ENCODE assay signal across 9 mouse cellular contexts in genomic region chr2:26182646-26183045, GRCm38 (mm10). TPM values are rescaled to one million over a fixed set of nuclear protein-coding genes. Genes with fewer than 3 reads are reported as not detected.
DNase-seq lines count a peak whose midpoint lies in the region; ATAC-seq and TF ChIP-seq lines count a peak whose summit lies in the region.
"Had no signal": no experiment of that assay in that cellular context is flagged by ENCODE, and none has a peak within 500 bp of the region (broad histone marks: within the 10 kb centered on the region; RNA-seq: fewer than 3 reads in every experiment).

No protein-coding gene starts in this region.

- dilution Hi-C loops in CH12.LX (cut with MboI; ENCODE audit: extremely low pct_ligation_motif_present, extremely low pct_unique_long_range_greater_than_20kb, low sequenced_read_pairs): no loop called here

- no peak for TF ChIP-seq POLR2A in kidney, adult 2 months (IDR thresholded peaks at IDR 0.05; ENCODE audit: low read depth, low read length)
- TF ChIP-seq POLR2A in CH12.LX (IDR thresholded peaks at IDR 0.05; ENCODE audit: low read depth, low read length): no peak

- in situ Hi-C loops in CH12.LX (cut with MboI; ENCODE audit: low pct_ligation_motif_present, low pct_unique_long_range_greater_than_20kb, low sequenced_read_pairs): no loop called here

- TF ChIP-seq CTCF in kidney, adult 2 months (conservative IDR thresholded peaks at IDR 0.05; ENCODE audit: insufficient read depth, insufficient read length, low read depth, low read length): peak; percentile 71
- TF ChIP-seq CTCF in CH12.LX (conservative IDR thresholded peaks at IDR 0.05 in 1 of 2, IDR thresholded peaks at IDR 0.05 in 1 of 2; ENCODE audit: low read depth in 2 of 2, low read length in 2 of 2): peak; percentile 41 to 78; a peak in 3 of 4 replicates
- TF ChIP-seq CTCF in liver, postnatal 0 days (IDR thresholded peaks at IDR 0.05; ENCODE audit: low read depth): peak; percentile 75

- H3K27ac ChIP-seq in kidney, adult 2 months (ENCODE audit: insufficient read depth, low read depth, low read length): no peak overlapping the region
- H3K27ac ChIP-seq in kidney, embryonic 15.5 days: no peak overlapping the region
- H3K27ac ChIP-seq in CH12.LX (ENCODE audit: insufficient read depth, low read depth): no peak overlapping the region
- H3K27ac ChIP-seq in liver, postnatal 0 days (ENCODE audit: low read depth): no peak overlapping the region

- H3K27me3 ChIP-seq in kidney, adult 2 months (replicated peaks; ENCODE audit: control insufficient read depth, insufficient read depth, low read length): no peaks in the 10 kb centered on the region
- 0 out of 2 replicates have a peak, but pooled peaks cover 13% of the 10 kb centered on the region for H3K27me3 ChIP-seq in kidney, embryonic 15.5 days
- H3K27me3 ChIP-seq in CH12.LX (replicated peaks): peaks cover 39% of the 10 kb centered on the region
- no peaks in the 10 kb centered on the region for H3K27me3 ChIP-seq in liver, postnatal 0 days (ENCODE audit: insufficient read depth, low read length)

- peak; percentile 38 for DNase-seq in kidney, adult 2 months
- peak; percentile 17 for DNase-seq in CH12.LX (ENCODE audit: extremely low read depth)
- DNase-seq in adipocyte (ENCODE audit: low spot score): peak; percentile 47
- DNase-seq in embryo, embryonic 11.5 days (ENCODE audit: low read depth, low spot score): peak; percentile 27
- peak; percentile 68 for DNase-seq in liver, postnatal 0 days
- peak; percentile 28 to 67 for DNase-seq in spleen, postnatal 10 days (ENCODE audit: low spot score in 2 of 2)
- no peak for DNase-seq in ovary, adult 18-20 months (ENCODE audit: low spot score)

- no peaks in the 10 kb centered on the region for H3K36me3 ChIP-seq in kidney, adult 2 months (ENCODE audit: control insufficient read depth, insufficient read depth, low read length)
- no peaks in the 10 kb centered on the region for H3K36me3 ChIP-seq in kidney, embryonic 15.5 days
- no peaks in the 10 kb centered on the region for H3K36me3 ChIP-seq in CH12.LX (replicated peaks in 1 of 2; ENCODE audit: control insufficient read depth in 1 of 2, insufficient read depth in 1 of 2, low read length in 1 of 2)
- no peaks in the 10 kb centered on the region for H3K36me3 ChIP-seq in liver, postnatal 0 days (replicated peaks; ENCODE audit: insufficient read depth, low read length)

- H3K79me2 ChIP-seq in CH12.LX (replicated peaks; ENCODE audit: control insufficient read depth, extremely low read depth, insufficient read depth, poor library complexity, severe bottlenecking): no peaks in the 10 kb centered on the region

- peak; percentile 70 for TF ChIP-seq RAD21 in CH12.LX (IDR thresholded peaks at IDR 0.05; ENCODE audit: low read depth, low read length)

- no peak overlapping the region for H3K4me2 ChIP-seq in kidney, embryonic 15.5 days
- H3K4me2 ChIP-seq in CH12.LX (ENCODE audit: insufficient read depth, low read depth, poor library complexity, severe bottlenecking): no peak overlapping the region
- H3K4me2 ChIP-seq in liver, postnatal 0 days (ENCODE audit: low read depth, low read length): no peak overlapping the region

- no peak overlapping the region for H3K4me3 ChIP-seq in kidney, adult 2 months (ENCODE audit: insufficient read depth, low read depth, low read length)
- no peak overlapping the region for H3K4me3 ChIP-seq in kidney, embryonic 15.5 days (replicated peaks)
- H3K4me3 ChIP-seq in CH12.LX (replicated peaks in 1 of 3; ENCODE audit: low read depth in 2 of 3, low read length in 2 of 3, poor library complexity in 1 of 3): no peak overlapping the region
- no peak overlapping the region for H3K4me3 ChIP-seq in liver, postnatal 0 days (ENCODE audit: low read depth, low read length)

- H3K9ac ChIP-seq in kidney, embryonic 15.5 days: no peak overlapping the region
- H3K9ac ChIP-seq in CH12.LX (ENCODE audit: insufficient read depth, low read depth): no peak overlapping the region
- H3K9ac ChIP-seq in liver, postnatal 0 days (replicated peaks): no peak overlapping the region

- WGBS in kidney, adult 2 months: 30% methylated on average over 6 of the region's 6 CpGs
- 21% methylated on average over 6 of the region's 6 CpGs for WGBS in kidney, embryonic 15.5 days
- WGBS in liver, postnatal 0 days (ENCODE audit: insufficient replicate concordance): 16% methylated on average over 6 of the region's 6 CpGs

- TF ChIP-seq EP300 in CH12.LX (IDR thresholded peaks at IDR 0.05; ENCODE audit: low read length): no peak
- TF ChIP-seq EP300 in liver, postnatal 0 days (IDR thresholded peaks at IDR 0.05; ENCODE audit: low read depth): no peak

- H3K9me3 ChIP-seq in kidney, embryonic 15.5 days (replicated peaks): no peaks in the 10 kb centered on the region
- H3K9me3 ChIP-seq in CH12.LX (replicated peaks; ENCODE audit: low read length): no peaks in the 10 kb centered on the region
- no peaks in the 10 kb centered on the region for H3K9me3 ChIP-seq in liver, postnatal 0 days (ENCODE audit: low read length)

- ATAC-seq in kidney, embryonic 15.5 days (replicated peaks; ENCODE audit: low FRiP score): no peak
- ATAC-seq in liver, postnatal 0 days: no peak

- no peaks in the 10 kb centered on the region for H3K4me1 ChIP-seq in kidney, adult 2 months (ENCODE audit: control insufficient read depth, insufficient read depth, low read length)
- H3K4me1 ChIP-seq in kidney, embryonic 15.5 days: peaks cover 12% of the 10 kb centered on the region; the same call in 1 of the 2 replicates
- no peaks in the 10 kb centered on the region for H3K4me1 ChIP-seq in CH12.LX (ENCODE audit: control insufficient read depth in 1 of 2, insufficient read depth in 2 of 2)
- no peaks in the 10 kb centered on the region for H3K4me1 ChIP-seq in liver, postnatal 0 days (ENCODE audit: insufficient read depth)

TF ChIP-seq in CH12.LX, 34 proteins besides CTCF, POLR2A, EP300 and RAD21:
- TF ChIP-seq UBTF (IDR thresholded peaks at IDR 0.05; ENCODE audit: low read depth, low read length): no peak
- peak; percentile 82 for TF ChIP-seq SMC3 (IDR thresholded peaks at IDR 0.05; ENCODE audit: low read depth, low read length)

RNA-seq across cellular contexts. Expression of gene Lhx3, which starts 25.4 kb away (rescaled TPM):
- polyA plus RNA-seq in kidney, adult 2 months (2012; rRNA removed): not detected in 2 replicates
- polyA plus RNA-seq in kidney, embryonic 15.5 days (2015; fragmentation: Nextera tagmentation; extraction: Ambion mirVana): not detected in 2 replicates
- total RNA-seq in CH12.LX (2012; rRNA removed): not detected in 2 replicates
- not detected in 2 replicates for total RNA-seq in CH12.LX (2014; rRNA removed)
- not detected in 2 replicates for polyA plus RNA-seq in CH12.LX (2012; ENCODE audit: insufficient read length, low read depth)
- polyA plus RNA-seq in liver, postnatal 0 days (2015; fragmentation: Nextera tagmentation; extraction: Ambion mirVana): not detected in 2 replicates
- polyA plus RNA-seq: lung, embryonic 16.5 days had no signal

RNA-seq across cellular contexts. Expression of gene Qsox2, which starts 54.7 kb away (rescaled TPM):
- 15.3 and 16.5 TPM in 2 replicates for polyA plus RNA-seq in kidney, adult 2 months (2012; rRNA removed)
- polyA plus RNA-seq in kidney, embryonic 15.5 days (2015; fragmentation: Nextera tagmentation; extraction: Ambion mirVana): 17.5 and 19.6 TPM in 2 replicates
- 10.2 and 11.5 TPM in 2 replicates for total RNA-seq in CH12.LX (2012; rRNA removed)
- 9.3 and 9.5 TPM in 2 replicates for total RNA-seq in CH12.LX (2014; rRNA removed)
- 5.2 and 6.4 TPM in 2 replicates for polyA plus RNA-seq in CH12.LX (2012; ENCODE audit: insufficient read length, low read depth)
- 3.7 and 4.1 TPM in 2 replicates for polyA plus RNA-seq in liver, postnatal 0 days (2015; fragmentation: Nextera tagmentation; extraction: Ambion mirVana)

RNA-seq across cellular contexts. Expression of gene Nacc2, which starts 59.6 kb away (rescaled TPM):
- 38.1 and 57.0 TPM in 2 replicates for polyA plus RNA-seq in kidney, adult 2 months (2012; rRNA removed)
- polyA plus RNA-seq in kidney, embryonic 15.5 days (2015; fragmentation: Nextera tagmentation; extraction: Ambion mirVana): 8.7 and 10.5 TPM in 2 replicates
- 1.6 and 2.3 TPM in 2 replicates for total RNA-seq in CH12.LX (2012; rRNA removed)
- total RNA-seq in CH12.LX (2014; rRNA removed): 0.59 and 0.88 TPM in 2 replicates
- 1.1 TPM in 2 replicates for polyA plus RNA-seq in CH12.LX (2012; ENCODE audit: insufficient read length, low read depth)
- polyA plus RNA-seq in liver, postnatal 0 days (2015; fragmentation: Nextera tagmentation; extraction: Ambion mirVana): 3.9 and 4.9 TPM in 2 replicates
